Mouse (Mus musculus): Measurements from ENCODE around the gene Mier2. TPM values are rescaled to one million over a fixed set of nuclear protein-coding genes. Genes with fewer than 3 reads are reported as not detected.

The Mier2 gene
- polyA plus RNA-seq, 1 experiment = 1.7 TPM

DNA sequence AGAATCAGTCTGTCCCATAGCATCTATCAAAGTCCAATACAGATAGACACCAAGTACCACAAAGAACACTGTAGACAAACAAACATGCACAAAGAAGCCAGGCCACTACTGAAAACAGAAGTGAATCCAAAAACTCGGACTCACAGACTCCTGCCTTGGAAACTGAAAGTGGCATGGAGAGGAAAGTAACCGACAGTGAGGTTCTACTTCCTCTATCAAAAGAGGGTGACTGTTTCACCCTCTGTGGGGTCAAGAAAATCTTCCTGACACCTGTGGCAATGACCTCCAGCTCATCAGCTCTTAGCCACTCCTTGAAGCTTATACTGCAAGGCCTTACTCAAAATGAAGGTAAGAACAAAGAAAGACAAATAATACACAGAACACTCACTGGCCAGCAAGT is 48.3 kb downstream of the Mier2 start:
- Histone ChIP-seq H3K4me3 (replicated peaks) (no peak overlapping the region), H3K36me3 (ENCODE audit: control insufficient read depth) (no peaks in the 10 kb centered on the region), H3K27me3 (ENCODE audit: control insufficient read depth) (no peaks in the 10 kb centered on the region), H3K9me3 (ENCODE audit: control insufficient read depth, low read length) (no peaks in the 10 kb centered on the region), H3K4me1 (ENCODE audit: control insufficient read depth) (no peaks in the 10 kb centered on the region)
- TF ChIP-seq TAL1 (IDR thresholded peaks at IDR 0.05; ENCODE audit: low read length) (no peak), GATA1 (IDR thresholded peaks at IDR 0.05; ENCODE audit: low read length) (no peak)

DNA sequence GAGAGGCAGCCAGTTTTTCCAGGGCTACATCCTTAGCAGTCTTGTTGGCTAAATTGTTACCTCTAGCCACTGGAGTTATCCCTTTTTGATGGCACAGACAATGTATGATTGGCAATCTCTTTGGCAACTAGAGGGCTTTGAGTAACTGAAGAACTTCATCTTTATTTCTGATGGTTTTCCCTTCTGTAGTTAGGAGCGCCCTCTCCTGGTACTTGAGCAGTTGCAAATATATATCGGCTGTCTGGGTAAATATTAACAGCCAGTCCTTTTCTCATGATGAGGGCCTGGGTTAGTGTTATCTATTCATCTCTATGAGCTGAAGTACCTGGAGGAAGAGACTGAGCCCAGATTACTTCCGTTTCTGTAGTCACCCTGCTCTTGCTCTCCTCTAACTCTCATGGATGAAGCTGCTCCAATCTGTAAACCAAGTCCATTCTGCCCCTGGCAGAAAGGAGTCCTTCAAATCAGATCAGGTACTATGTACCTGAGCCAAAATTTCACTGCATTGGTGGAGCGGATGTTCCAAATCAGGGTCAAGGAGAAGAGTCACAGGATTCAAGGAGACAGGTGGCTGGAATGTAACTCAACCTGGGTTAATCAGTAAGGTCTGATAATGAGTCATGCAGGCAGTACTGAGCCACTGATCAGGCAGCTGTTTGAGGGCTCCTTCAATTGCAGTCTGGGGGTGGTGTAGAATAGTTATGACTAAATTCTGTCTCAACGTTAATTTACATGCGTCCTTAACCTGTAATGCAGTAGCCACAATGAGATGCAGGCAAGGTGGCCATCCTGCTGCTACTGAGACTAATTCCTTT is 52.0 kb downstream of the Mier2 start:
- H3K36me3 ChIP-seq (ENCODE audit: control insufficient read depth) = no peaks in the 10 kb centered on the region
- TF ChIP-seq GATA1 (IDR thresholded peaks at IDR 0.05; ENCODE audit: low read length) = no peak
- TF ChIP-seq TAL1 (IDR thresholded peaks at IDR 0.05; ENCODE audit: low read length) = no peak
- H3K4me1 ChIP-seq (ENCODE audit: control insufficient read depth) = no peaks in the 10 kb centered on the region
- H3K4me3 ChIP-seq (replicated peaks) = no peak overlapping the region
- no peaks in the 10 kb centered on the region for H3K27me3 ChIP-seq (ENCODE audit: control insufficient read depth)
- H3K9me3 ChIP-seq (ENCODE audit: control insufficient read depth, low read length) = no peaks in the 10 kb centered on the region

DNA sequence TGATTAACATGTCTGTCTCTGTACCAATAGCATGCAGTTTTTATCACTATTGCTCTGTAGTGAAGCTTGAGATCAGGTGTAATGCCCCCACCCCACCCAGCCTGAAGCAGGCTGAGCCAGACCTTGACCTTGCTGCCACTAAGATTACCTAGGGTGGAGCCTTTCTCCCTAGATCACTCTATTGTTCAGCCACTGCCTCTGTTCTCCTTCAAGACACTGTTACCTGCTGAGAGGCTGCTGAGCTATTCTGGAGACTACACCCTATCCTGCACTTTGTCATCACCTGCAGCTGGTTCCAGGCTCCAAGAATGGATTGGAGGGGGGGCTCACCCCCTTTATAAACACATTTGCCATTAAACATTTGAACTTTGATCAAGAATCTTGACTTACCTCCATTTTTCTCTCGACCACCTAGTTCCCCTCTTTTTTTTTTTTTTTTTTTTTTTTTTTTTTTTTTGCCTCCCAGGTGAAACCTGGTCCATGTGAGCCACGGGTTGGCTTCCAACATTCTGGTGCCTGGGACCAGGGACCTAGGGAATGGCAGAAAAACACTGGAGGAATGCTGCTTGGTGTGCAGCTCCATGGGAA is 58.2 kb downstream of the Mier2 start:
- Histone ChIP-seq H3K4me1 (ENCODE audit: control insufficient read depth) (no peaks in the 10 kb centered on the region), H3K36me3 (ENCODE audit: control insufficient read depth) (no peaks in the 10 kb centered on the region), H3K9me3 (ENCODE audit: control insufficient read depth, low read length) (no peaks in the 10 kb centered on the region), H3K27me3 (ENCODE audit: control insufficient read depth) (no peaks in the 10 kb centered on the region), H3K4me3 (replicated peaks) (no peak overlapping the region)
- TF ChIP-seq TAL1 (IDR thresholded peaks at IDR 0.05; ENCODE audit: low read length) (no peak; the same call in 2 of the 3 replicates), GATA1 (IDR thresholded peaks at IDR 0.05; ENCODE audit: low read length) (no peak)

DNA sequence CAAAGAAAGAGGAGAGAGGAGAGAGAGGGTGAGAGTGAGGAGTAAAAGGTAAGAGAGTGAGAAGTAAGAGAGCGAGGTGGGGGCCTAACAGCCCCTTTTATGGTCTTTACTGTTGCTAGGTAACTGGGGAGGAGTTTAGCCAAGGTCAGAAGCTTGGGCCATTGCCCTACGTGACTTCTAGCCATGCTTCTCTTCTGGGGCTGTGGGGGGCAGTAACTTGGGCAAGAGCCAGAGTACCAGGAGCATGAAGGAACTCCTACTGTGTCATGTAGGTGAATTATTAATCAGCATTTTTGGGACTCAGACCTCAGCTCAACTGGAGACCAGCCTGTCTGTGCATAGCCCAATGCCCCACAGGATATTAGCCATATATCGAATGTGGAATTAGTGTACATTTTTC is 59.1 kb downstream of the Mier2 start:
- Histone ChIP-seq H3K9me3 (ENCODE audit: control insufficient read depth, low read length) (no peaks in the 10 kb centered on the region), H3K36me3 (ENCODE audit: control insufficient read depth) (no peaks in the 10 kb centered on the region), H3K4me3 (replicated peaks) (no peak overlapping the region), H3K27me3 (ENCODE audit: control insufficient read depth) (no peaks in the 10 kb centered on the region), H3K4me1 (ENCODE audit: control insufficient read depth) (no peaks in the 10 kb centered on the region)
- TF ChIP-seq GATA1 (IDR thresholded peaks at IDR 0.05; ENCODE audit: low read length) (no peak), TAL1 (IDR thresholded peaks at IDR 0.05; ENCODE audit: low read length) (no peak)

Other genes starting within 250 kb of the Mier2 start
- gene Vmn2r82, start 198.7 kb downstream of the Mier2 start, polyA plus RNA-seq (2012) = not detected in 2 replicates
- gene Vmn2r83, start 86.5 kb downstream of the Mier2 start, polyA plus RNA-seq (2012) = not detected in 2 replicates
- 0.05 and 0.10 TPM in 2 replicates for gene Plpp2, start 21.4 kb downstream of the Mier2 start, polyA plus RNA-seq (2012)
- gene Theg, start 32.1 kb upstream of the Mier2 start, polyA plus RNA-seq (2012) = not detected in 2 replicates
- gene C2cd4c, start 58.8 kb upstream of the Mier2 start, polyA plus RNA-seq (2012) = not detected in 2 replicates
- not detected in 2 replicates for gene Shc2, start 82.7 kb upstream of the Mier2 start, polyA plus RNA-seq (2012)
- gene Odf3l2, start 90.5 kb upstream of the Mier2 start, polyA plus RNA-seq (2012) = not detected in 2 replicates
- gene Madcam1, start 109.4 kb upstream of the Mier2 start, polyA plus RNA-seq (2012) = 0.03 TPM in 1 of 2 replicates, not detected in the other
- 15.5 and 17.8 TPM in 2 replicates for gene Tpgs1, start 114.2 kb upstream of the Mier2 start, polyA plus RNA-seq (2012)
- gene Cdc34, start 127.0 kb upstream of the Mier2 start, polyA plus RNA-seq (2012) = 65.0 and 72.0 TPM in 2 replicates
- 0.08 and 0.09 TPM in 2 replicates for gene Gzmm, start 133.8 kb upstream of the Mier2 start, polyA plus RNA-seq (2012)
- gene Bsg, start 149.3 kb upstream of the Mier2 start, polyA plus RNA-seq (2012) = 836 and 840 TPM in 2 replicates
- gene Hcn2, start 161.4 kb upstream of the Mier2 start, polyA plus RNA-seq (2012) = 0.08 and 0.15 TPM in 2 replicates
- 2.1 and 2.5 TPM in 2 replicates for gene Polrmt, start 191.4 kb upstream of the Mier2 start, polyA plus RNA-seq (2012)
- not detected in 2 replicates for gene Fgf22, start 199.9 kb upstream of the Mier2 start, polyA plus RNA-seq (2012)
- gene Rnf126, start 211.8 kb upstream of the Mier2 start, polyA plus RNA-seq (2012) = 35.3 and 45.1 TPM in 2 replicates
- gene Fstl3, start 222.1 kb upstream of the Mier2 start, polyA plus RNA-seq (2012) = 0.02 and 0.04 TPM in 2 replicates
- gene Prss57, start 235.8 kb upstream of the Mier2 start, polyA plus RNA-seq (2012) = 0.02 TPM in 1 of 2 replicates, not detected in the other
- gene Palm, start 238.4 kb upstream of the Mier2 start, polyA plus RNA-seq (2012) = 0.34 and 0.52 TPM in 2 replicates